Mouse (Mus musculus): Measurements from ENCODE around the gene Rabepk. TPM values are rescaled to one million over a fixed set of nuclear protein-coding genes. Genes with fewer than 3 reads are reported as not detected.

Gene Rabepk
- polyA plus RNA-seq, 1 experiment, result 9.0 TPM

DNA sequence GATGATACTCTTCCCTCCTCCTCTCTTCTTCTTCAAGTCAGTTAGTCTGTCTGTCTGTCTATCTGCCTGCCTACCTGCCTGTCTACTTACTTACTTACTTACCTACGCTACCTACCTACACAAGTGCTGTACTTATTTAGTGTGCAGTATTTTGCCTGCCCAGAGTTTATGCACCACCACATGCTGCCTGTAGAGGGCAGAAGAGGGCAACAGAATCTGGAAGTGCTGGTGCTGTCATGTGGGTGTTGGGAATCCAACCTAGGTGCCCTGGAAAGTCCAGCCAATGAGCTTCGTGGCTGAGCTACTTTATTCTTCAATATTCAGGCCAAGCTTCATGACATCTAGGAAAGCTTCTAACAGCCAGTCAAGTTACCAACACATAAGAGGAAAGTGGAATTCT lies 15.6 kb downstream of the Rabepk start:
- no peaks in the 10 kb centered on the region for H3K27me3 ChIP-seq (replicated peaks)
- no peaks in the 10 kb centered on the region for H3K9me3 ChIP-seq
- no peak for TF ChIP-seq GATA1 (IDR thresholded peaks at IDR 0.05; ENCODE audit: borderline replicate concordance, low read length)
- no peak for TF ChIP-seq FLI1 (IDR thresholded peaks at IDR 0.05; ENCODE audit: low read length)
- H3K4me1 ChIP-seq, result peaks cover 9% of the 10 kb centered on the region
- peaks cover 88% of the 10 kb centered on the region for H3K36me3 ChIP-seq (replicated peaks; ENCODE audit: low read length)
- H3K4me3 ChIP-seq (replicated peaks), result no peak overlapping the region

DNA sequence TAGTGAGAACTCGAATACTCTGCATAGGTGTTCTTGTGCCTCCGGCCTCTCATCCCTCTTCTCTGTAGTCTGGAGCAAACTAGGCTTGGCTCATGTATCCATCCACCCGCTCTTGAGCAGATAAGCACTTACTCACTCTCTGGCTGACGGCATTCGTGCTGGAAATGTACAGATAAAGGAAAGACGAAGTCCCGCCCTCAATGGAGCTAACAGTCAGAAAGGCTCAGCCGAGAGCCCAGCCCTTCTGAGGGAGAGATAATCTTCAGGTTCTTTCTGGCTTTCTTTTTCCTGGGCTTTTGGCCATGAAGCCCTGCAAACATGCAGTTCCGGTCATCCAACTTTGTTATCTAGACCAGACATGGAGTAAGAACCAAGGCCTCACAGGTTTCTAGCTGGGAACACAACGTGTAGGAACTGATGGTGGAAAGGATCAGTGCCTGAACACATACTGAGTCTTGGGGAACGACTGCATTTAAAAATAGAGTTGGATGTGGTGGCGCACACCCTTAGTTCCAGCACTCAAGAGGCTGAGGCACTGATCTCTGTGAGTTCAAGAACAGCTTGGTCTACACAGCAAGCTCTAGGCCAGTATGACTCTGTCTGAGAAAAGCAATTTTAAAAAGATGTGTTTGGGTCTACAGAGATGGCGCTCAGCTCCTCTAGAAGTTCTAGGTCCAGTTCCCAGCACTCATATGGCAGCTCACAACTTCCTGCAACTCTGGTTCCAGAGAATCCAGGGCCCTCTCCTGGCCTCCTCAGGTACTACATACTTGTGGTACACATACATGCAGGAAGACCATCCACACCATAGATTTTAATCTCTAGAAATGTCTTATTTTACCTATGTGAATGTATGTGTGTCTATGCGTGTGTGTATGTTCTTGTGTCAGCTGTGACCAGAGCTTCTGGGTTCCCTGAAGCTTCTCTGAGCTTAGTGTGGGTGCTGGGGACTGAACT lies 16.4 kb downstream of the Rabepk start:
- H3K27me3 ChIP-seq (replicated peaks), result no peaks in the 10 kb centered on the region
- no peak for TF ChIP-seq FLI1 (IDR thresholded peaks at IDR 0.05; ENCODE audit: low read length)
- TF ChIP-seq GATA1 (IDR thresholded peaks at IDR 0.05; ENCODE audit: borderline replicate concordance, low read length), result no peak
- no peaks in the 10 kb centered on the region for H3K9me3 ChIP-seq
- 0 out of 2 replicates have a peak, but pooled peaks cover 4% of the 10 kb centered on the region for H3K4me1 ChIP-seq
- peaks cover 88% of the 10 kb centered on the region for H3K36me3 ChIP-seq (replicated peaks; ENCODE audit: low read length)
- no peak overlapping the region for H3K4me3 ChIP-seq (replicated peaks)

- peaks cover 90% of the 10 kb centered on the region for H3K36me3 ChIP-seq (replicated peaks; ENCODE audit: low read length)
- no peak overlapping the region for H3K4me3 ChIP-seq (replicated peaks)
- no peaks in the 10 kb centered on the region for H3K27me3 ChIP-seq (replicated peaks)
- no peaks in the 10 kb centered on the region for H3K9me3 ChIP-seq
- no peak for TF ChIP-seq FLI1 (IDR thresholded peaks at IDR 0.05; ENCODE audit: low read length)
- TF ChIP-seq GATA1 (IDR thresholded peaks at IDR 0.05; ENCODE audit: borderline replicate concordance, low read length), result no peak
- peaks cover 46% of the 10 kb centered on the region for H3K4me1 ChIP-seq
These were observed 22.4 kb downstream of the Rabepk start for GRCm38 (mm10) chr2:34777237-34777868.

GRCm38 (mm10) chr2:34774493-34774892 lies 25.2 kb downstream of the Rabepk start:
- no peaks in the 10 kb centered on the region for H3K27me3 ChIP-seq (replicated peaks)
- H3K4me3 ChIP-seq (replicated peaks), result peak overlapping the region; percentile 87
- TF ChIP-seq GATA1 (IDR thresholded peaks at IDR 0.05; ENCODE audit: borderline replicate concordance, low read length) (no peak), FLI1 (IDR thresholded peaks at IDR 0.05; ENCODE audit: low read length) (no peak)
- H3K36me3 ChIP-seq (replicated peaks; ENCODE audit: low read length), result peaks cover 74% of the 10 kb centered on the region
- H3K9me3 ChIP-seq, result no peaks in the 10 kb centered on the region
- peaks cover 51% of the 10 kb centered on the region for H3K4me1 ChIP-seq

- TF ChIP-seq FLI1 (IDR thresholded peaks at IDR 0.05; ENCODE audit: low read length) (no peak), GATA1 (IDR thresholded peaks at IDR 0.05; ENCODE audit: borderline replicate concordance, low read length) (no peak)
- peaks cover 51% of the 10 kb centered on the region for H3K4me1 ChIP-seq
- no peaks in the 10 kb centered on the region for H3K9me3 ChIP-seq
- H3K27me3 ChIP-seq (replicated peaks), result no peaks in the 10 kb centered on the region
- peaks cover 74% of the 10 kb centered on the region for H3K36me3 ChIP-seq (replicated peaks; ENCODE audit: low read length)
- H3K4me3 ChIP-seq (replicated peaks), result peak overlapping the region; percentile 87
These were observed 26.0 kb downstream of the Rabepk start for GRCm38 (mm10) chr2:34773673-34774072.

DNA sequence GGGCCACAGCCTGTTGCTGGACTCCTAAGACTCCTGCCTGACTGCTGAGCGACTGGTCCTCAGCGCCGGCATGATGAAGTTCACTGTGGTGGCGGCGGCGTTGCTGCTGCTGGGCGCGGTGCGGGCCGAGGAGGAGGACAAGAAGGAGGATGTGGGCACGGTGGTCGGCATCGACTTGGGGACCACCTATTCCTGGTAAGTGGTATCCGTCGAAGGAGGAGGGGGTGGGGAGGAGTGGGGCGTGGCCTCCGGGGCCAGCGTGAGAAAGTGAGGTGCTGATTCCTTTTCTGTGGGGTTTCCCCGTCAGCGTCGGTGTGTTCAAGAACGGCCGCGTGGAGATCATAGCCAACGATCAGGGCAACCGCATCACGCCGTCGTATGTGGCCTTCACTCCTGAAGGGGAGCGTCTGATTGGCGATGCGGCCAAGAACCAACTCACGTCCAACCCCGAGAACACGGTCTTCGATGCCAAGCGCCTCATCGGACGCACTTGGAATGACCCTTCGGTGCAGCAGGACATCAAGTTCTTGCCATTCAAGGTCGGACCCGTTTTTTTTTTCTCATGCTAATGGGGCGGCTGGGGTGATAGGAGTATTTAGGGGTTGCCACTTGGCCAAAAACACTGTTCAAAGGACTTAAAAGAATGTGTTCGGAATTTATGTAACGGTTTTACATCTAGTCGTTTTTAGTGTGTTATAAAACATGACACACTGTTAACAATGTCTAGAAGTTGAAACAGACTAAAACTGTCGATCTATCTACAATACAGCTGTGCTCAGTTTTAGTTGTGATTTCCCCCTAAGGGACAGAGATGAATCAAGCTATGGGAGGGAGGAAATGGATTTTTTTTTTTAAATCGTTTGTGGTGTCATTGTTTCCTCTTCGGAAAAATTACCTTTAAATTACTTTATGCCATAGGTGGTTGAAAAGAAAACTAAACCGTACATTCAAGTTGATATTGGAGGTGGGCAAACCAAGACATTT lies 27.2 kb downstream of the Rabepk start:
- Histone ChIP-seq H3K4me3 (replicated peaks) (peak overlapping the region; percentile 100), H3K4me1 (peaks cover 51% of the 10 kb centered on the region), H3K9me3 (no peaks in the 10 kb centered on the region), H3K27me3 (replicated peaks) (no peaks in the 10 kb centered on the region), H3K36me3 (replicated peaks; ENCODE audit: low read length) (peaks cover 64% of the 10 kb centered on the region)
- TF ChIP-seq GATA1 (IDR thresholded peaks at IDR 0.05; ENCODE audit: borderline replicate concordance, low read length) (no peak), FLI1 (IDR thresholded peaks at IDR 0.05; ENCODE audit: low read length) (no peak)

DNA sequence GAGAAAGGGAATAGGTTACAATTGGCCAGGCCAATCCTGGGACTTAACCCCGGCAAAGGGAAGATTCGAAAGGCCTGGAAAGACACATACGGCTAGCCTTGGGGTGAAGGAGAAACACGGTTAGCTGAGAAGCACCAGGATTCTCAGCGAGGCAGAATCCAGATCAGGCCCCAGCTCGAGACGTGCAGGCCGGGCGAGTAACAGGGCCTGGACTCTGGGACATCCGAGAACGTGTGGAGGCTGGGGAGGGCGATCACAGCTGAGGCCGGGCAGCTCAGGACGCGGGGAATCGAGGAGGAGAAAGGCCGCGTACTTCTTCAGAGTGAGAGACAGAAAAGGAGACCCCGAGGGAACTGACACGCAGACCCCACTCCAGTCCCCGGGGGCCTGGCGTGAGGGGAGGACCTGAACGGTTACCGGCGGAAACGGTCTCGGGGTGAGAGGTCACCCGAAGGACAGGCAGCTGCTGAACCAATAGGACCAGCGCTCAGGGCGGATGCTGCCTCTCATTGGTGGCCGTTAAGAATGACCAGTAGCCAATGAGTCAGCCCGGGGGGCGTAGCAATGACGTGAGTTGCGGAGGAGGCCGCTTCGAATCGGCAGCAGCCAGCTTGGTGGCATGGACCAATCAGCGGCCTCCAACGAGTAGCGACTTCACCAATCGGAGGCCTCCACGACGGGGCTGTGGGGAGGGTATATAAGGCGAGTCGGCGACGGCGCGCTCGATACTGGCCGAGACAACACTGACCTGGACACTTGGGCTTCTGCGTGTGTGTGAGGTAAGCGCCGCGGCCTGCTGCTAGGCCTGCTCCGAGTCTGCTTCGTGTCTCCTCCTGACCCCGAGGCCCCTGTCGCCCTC lies 28.1 kb downstream of the Rabepk start, which contains the start of gene Hspa5:
TSS of gene Hspa5 (plus strand) at position 603 of the 859 bp plus-strand sequence.
- Histone ChIP-seq H3K4me1 (peaks cover 41% of the 10 kb centered on the region), H3K27me3 (replicated peaks) (no peaks in the 10 kb centered on the region), H3K9me3 (no peaks in the 10 kb centered on the region), H3K36me3 (replicated peaks; ENCODE audit: low read length) (peaks cover 57% of the 10 kb centered on the region), H3K4me3 (replicated peaks) (peak within 1 kb of the TSS; percentile 100)
- no peak for TF ChIP-seq GATA1 (IDR thresholded peaks at IDR 0.05; ENCODE audit: borderline replicate concordance, low read length)
- no peak for TF ChIP-seq FLI1 (IDR thresholded peaks at IDR 0.05; ENCODE audit: low read length)

- H3K36me3 ChIP-seq (replicated peaks; ENCODE audit: low read length), result peaks cover 50% of the 10 kb centered on the region
- no peak for TF ChIP-seq GATA1 (IDR thresholded peaks at IDR 0.05; ENCODE audit: borderline replicate concordance, low read length)
- TF ChIP-seq FLI1 (IDR thresholded peaks at IDR 0.05; ENCODE audit: low read length), result no peak
- H3K9me3 ChIP-seq, result no peaks in the 10 kb centered on the region
These were observed 28.8 kb downstream of the Rabepk start for GRCm38 (mm10) chr2:34770951-34771350.

More at GRCm38 (mm10) chr2:34770951-34771350, 28.8 kb downstream of the Rabepk start:
- peak overlapping the region; percentile 100 for H3K4me3 ChIP-seq (replicated peaks)
- H3K4me1 ChIP-seq, result peaks cover 35% of the 10 kb centered on the region
- no peaks in the 10 kb centered on the region for H3K27me3 ChIP-seq (replicated peaks)
